In genomic region chr1:119217387-119217786, GRCm38 (mm10) we compare ENCODE assay signal across 21 mouse cellular contexts.
DNase-seq lines count a peak whose midpoint lies in the region; ATAC-seq and TF ChIP-seq lines count a peak whose summit lies in the region.
"Had no signal": no experiment of that assay in that cellular context is flagged by ENCODE, and none has a peak within 500 bp of the region (broad histone marks: within the 10 kb centered on the region; RNA-seq: fewer than 3 reads in every experiment).

No protein-coding gene starts in this region.

- no peak overlapping the region for H3K4me3 ChIP-seq in C2C12 (ENCODE audit: insufficient read depth, poor library complexity, severe bottlenecking)
- H3K4me3 ChIP-seq in intestine, embryonic 14.5 days (ENCODE audit: low read depth, low read length): no peak overlapping the region
- no peak overlapping the region for H3K4me3 ChIP-seq in liver, embryonic 14.5 days (ENCODE audit: insufficient read depth in 1 of 2, low read depth in 2 of 2, low read length in 2 of 2)
- no peak overlapping the region for H3K4me3 ChIP-seq in kidney, embryonic 15.5 days (replicated peaks)
- H3K4me3 ChIP-seq in hindbrain, postnatal 0 days (ENCODE audit: low read length): no peak overlapping the region
- H3K4me3 ChIP-seq: heart, embryonic 15.5 days; hindbrain, embryonic 12.5 days; limb, embryonic 13.5 days; midbrain, embryonic 13.5 days; myocyte had no signal

- peak; percentile 27 for DNase-seq in adrenal gland, adult 2 months
- DNase-seq in adrenal gland, adult 8-10 months: no peak
- no peak for DNase-seq in intestine, embryonic 14.5 days (ENCODE audit: low spot score)
- peak in 2 of 3 experiments; percentile 9 to 10 for DNase-seq in liver, embryonic 14.5 days (ENCODE audit: low read depth in 3 of 3, low spot score in 3 of 3)
- DNase-seq in ovary, adult 18-20 months (ENCODE audit: low spot score): no peak
- DNase-seq in hindbrain, postnatal 0 days (ENCODE audit: low spot score): no peak
- DNase-seq: cerebellum, adult 11 months; gastrocnemius, postnatal 10 days; kidney, adult 18-20 months; kidney, postnatal 4 days; lung, postnatal 36 days; spleen, adult 18-20 months; thymus, postnatal 36 days had no signal

- TF ChIP-seq EP300 in liver, embryonic 14.5 days (IDR thresholded peaks at IDR 0.05; ENCODE audit: low read depth): no peak

- 29% methylated on average over 4 of the region's 4 CpGs for WGBS in intestine, embryonic 14.5 days
- 30% methylated on average over 4 of the region's 4 CpGs for WGBS in liver, embryonic 14.5 days (ENCODE audit: insufficient replicate concordance)
- WGBS in kidney, embryonic 15.5 days: 46% methylated on average over 4 of the region's 4 CpGs
- 60% methylated on average over 4 of the region's 4 CpGs for WGBS in hindbrain, postnatal 0 days

- H3K4me1 ChIP-seq in intestine, embryonic 14.5 days (replicated peaks; ENCODE audit: control insufficient read depth, insufficient read depth, low read length): no peaks in the 10 kb centered on the region
- no peaks in the 10 kb centered on the region; a peak in 1 of 4 replicates for H3K4me1 ChIP-seq in liver, embryonic 14.5 days (replicated peaks; ENCODE audit: control insufficient read depth in 2 of 2, insufficient read depth in 2 of 2, low read length in 1 of 2)
- H3K4me1 ChIP-seq in kidney, embryonic 15.5 days: no peaks in the 10 kb centered on the region
- H3K4me1 ChIP-seq in hindbrain, postnatal 0 days (ENCODE audit: insufficient read depth, low read length): no peaks in the 10 kb centered on the region
- H3K4me1 ChIP-seq: hindbrain, embryonic 12.5 days; limb, embryonic 13.5 days; midbrain, embryonic 13.5 days had no signal

- H3K9me3 ChIP-seq in intestine, embryonic 14.5 days (ENCODE audit: control insufficient read depth, low read length): no peaks in the 10 kb centered on the region
- H3K9me3 ChIP-seq in liver, embryonic 14.5 days (ENCODE audit: control insufficient read depth, low read length): no peaks in the 10 kb centered on the region
- no peaks in the 10 kb centered on the region for H3K9me3 ChIP-seq in kidney, embryonic 15.5 days (replicated peaks)
- no peaks in the 10 kb centered on the region for H3K9me3 ChIP-seq in hindbrain, postnatal 0 days (ENCODE audit: low read length)
- H3K9me3 ChIP-seq: heart, embryonic 15.5 days; hindbrain, embryonic 12.5 days; limb, embryonic 13.5 days; midbrain, embryonic 13.5 days had no signal

- H3K79me3 ChIP-seq in C2C12 (ENCODE audit: low read depth): no peaks in the 10 kb centered on the region

- H3K9ac ChIP-seq in intestine, embryonic 14.5 days (ENCODE audit: low read length): no peak overlapping the region
- no peak overlapping the region for H3K9ac ChIP-seq in liver, embryonic 14.5 days (replicated peaks)
- H3K9ac ChIP-seq in kidney, embryonic 15.5 days: no peak overlapping the region
- no peak overlapping the region for H3K9ac ChIP-seq in hindbrain, postnatal 0 days (replicated peaks; ENCODE audit: low read length)
- H3K9ac ChIP-seq: heart, embryonic 15.5 days; hindbrain, embryonic 12.5 days; limb, embryonic 13.5 days; midbrain, embryonic 13.5 days had no signal

- no peak overlapping the region for H3K4me2 ChIP-seq in intestine, embryonic 14.5 days (ENCODE audit: low read length)
- H3K4me2 ChIP-seq in liver, embryonic 14.5 days (ENCODE audit: low read depth): no peak overlapping the region
- no peak overlapping the region for H3K4me2 ChIP-seq in kidney, embryonic 15.5 days
- no peak overlapping the region for H3K4me2 ChIP-seq in hindbrain, postnatal 0 days (ENCODE audit: low read depth, low read length)
- H3K4me2 ChIP-seq: heart, embryonic 15.5 days; hindbrain, embryonic 12.5 days; limb, embryonic 13.5 days; midbrain, embryonic 13.5 days had no signal

- H3K27me3 ChIP-seq in C2C12 (ENCODE audit: control insufficient read depth, insufficient read depth, insufficient read length): no peaks in the 10 kb centered on the region
- no peaks in the 10 kb centered on the region for H3K27me3 ChIP-seq in intestine, embryonic 14.5 days (replicated peaks; ENCODE audit: control insufficient read depth, insufficient read depth, low read length)
- H3K27me3 ChIP-seq in liver, embryonic 14.5 days (ENCODE audit: control insufficient read depth, insufficient read depth, low read length): no peaks in the 10 kb centered on the region
- H3K27me3 ChIP-seq in kidney, embryonic 15.5 days: no peaks in the 10 kb centered on the region
- H3K27me3 ChIP-seq in hindbrain, postnatal 0 days (ENCODE audit: insufficient read depth, low read length): no peaks in the 10 kb centered on the region
- H3K27me3 ChIP-seq: heart, embryonic 15.5 days; hindbrain, embryonic 12.5 days; limb, embryonic 13.5 days; midbrain, embryonic 13.5 days had no signal

- H3ac ChIP-seq in C2C12 (ENCODE audit: control insufficient read depth, insufficient read length, low read depth): no peak overlapping the region

- no peak for TF ChIP-seq CTCF in C2C12 (IDR thresholded peaks at IDR 0.05; ENCODE audit: control insufficient read depth, insufficient read depth, insufficient read length)
- no peak for TF ChIP-seq CTCF in liver, embryonic 14.5 days (IDR thresholded peaks at IDR 0.05; ENCODE audit: low read depth)
- TF ChIP-seq CTCF in hindbrain, postnatal 0 days (IDR thresholded peaks at IDR 0.05; ENCODE audit: low read depth): no peak

- no peaks in the 10 kb centered on the region for H3K36me3 ChIP-seq in C2C12 (ENCODE audit: control insufficient read depth, insufficient read depth)
- no peaks in the 10 kb centered on the region for H3K36me3 ChIP-seq in intestine, embryonic 14.5 days (ENCODE audit: control insufficient read depth, insufficient read depth, low read length)
- no peaks in the 10 kb centered on the region for H3K36me3 ChIP-seq in liver, embryonic 14.5 days (replicated peaks; ENCODE audit: control insufficient read depth, insufficient read depth, low read depth)
- H3K36me3 ChIP-seq in kidney, embryonic 15.5 days: no peaks in the 10 kb centered on the region
- H3K36me3 ChIP-seq in hindbrain, postnatal 0 days (ENCODE audit: insufficient read depth, low read length): no peaks in the 10 kb centered on the region
- H3K36me3 ChIP-seq: heart, embryonic 15.5 days; hindbrain, embryonic 12.5 days; limb, embryonic 13.5 days; midbrain, embryonic 13.5 days had no signal

- peak; percentile 58 for ATAC-seq in intestine, embryonic 14.5 days (replicated peaks; ENCODE audit: low FRiP score, low TSS enrichment, low read depth)
- peak; percentile 58 for ATAC-seq in liver, embryonic 14.5 days (ENCODE audit: insufficient read depth)
- ATAC-seq in kidney, embryonic 15.5 days (replicated peaks; ENCODE audit: low FRiP score): no peak
- no peak for ATAC-seq in hindbrain, postnatal 0 days
- ATAC-seq: forebrain, embryonic 14.5 days; midbrain, embryonic 13.5 days had no signal

- H3K79me2 ChIP-seq in C2C12 (ENCODE audit: control insufficient read depth, insufficient read depth): no peaks in the 10 kb centered on the region

- H3K27ac ChIP-seq in intestine, embryonic 14.5 days (ENCODE audit: low read depth): no peak overlapping the region
- no peak overlapping the region for H3K27ac ChIP-seq in liver, embryonic 14.5 days
- H3K27ac ChIP-seq in kidney, embryonic 15.5 days: no peak overlapping the region
- no peak overlapping the region for H3K27ac ChIP-seq in hindbrain, postnatal 0 days
- H3K27ac ChIP-seq: heart, embryonic 15.5 days; hindbrain, embryonic 12.5 days; limb, embryonic 13.5 days; midbrain, embryonic 13.5 days had no signal

TF ChIP-seq in C2C12, 6 proteins besides CTCF, POLR2A, EP300 and RAD21:
- TF ChIP-seq MAX (IDR thresholded peaks at IDR 0.05) (no peak), USF1 (IDR thresholded peaks at IDR 0.05; ENCODE audit: low read depth) (no peak), MYOG (IDR thresholded peaks at IDR 0.05; ENCODE audit: control insufficient read depth, extremely low read depth, insufficient read length) (no peak), MYOD1 (IDR thresholded peaks at IDR 0.05; ENCODE audit: control insufficient read depth, insufficient read length, low read depth) (no peak), CEBPB (IDR thresholded peaks at IDR 0.05; ENCODE audit: low read depth) (peak; percentile 23), FOSL1 (IDR thresholded peaks at IDR 0.05; ENCODE audit: insufficient read depth, low read length, poor library complexity, severe bottlenecking) (no peak)
TF ChIP-seq in C2C12: peak in this region for 1.

Comparison
In these comparisons a context has a peak if more than half of its experiments do, and no peak if none do; other contexts are left out.
1. DNase-seq: peak in adrenal gland, adult 2 months (single experiment) and liver, embryonic 14.5 days (2 of 3); none in adrenal gland, adult 8-10 months (single experiment), intestine, embryonic 14.5 days (single experiment), ovary, adult 18-20 months (single experiment) and hindbrain, postnatal 0 days (single experiment).
2. ATAC-seq: peak in intestine, embryonic 14.5 days (single experiment) and liver, embryonic 14.5 days (single experiment); none in kidney, embryonic 15.5 days (single experiment) and hindbrain, postnatal 0 days (single experiment).